9 mouse cellular contexts compared by ENCODE assay signal in the genomic region with DNA sequence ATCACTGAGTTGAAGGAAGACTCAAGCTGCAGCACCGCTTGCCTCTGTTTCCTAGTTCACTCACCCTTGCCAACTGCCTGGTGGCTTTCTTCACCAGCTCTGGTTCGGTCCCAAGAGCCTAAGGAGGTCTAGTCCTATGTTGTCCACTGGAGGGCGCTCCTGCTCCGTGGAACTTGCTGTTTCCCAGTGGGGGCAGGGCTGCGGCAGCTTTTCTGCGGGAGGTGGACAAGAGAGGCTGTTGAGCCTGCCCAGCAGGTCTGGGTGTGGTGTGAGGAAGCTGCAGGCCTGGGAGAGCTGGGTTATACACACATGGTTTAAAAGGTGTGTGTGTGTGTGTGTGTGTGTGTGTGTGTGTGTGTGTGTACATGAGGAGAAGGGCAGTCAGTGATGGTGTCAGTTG. TPM values are rescaled to one million over a fixed set of nuclear protein-coding genes. Genes with fewer than 3 reads are reported as not detected.
A peak's percentile ranks its signal among the peaks of the same experiment; 100 is the strongest.
DNase-seq lines count a peak whose midpoint lies in the region; ATAC-seq and TF ChIP-seq lines count a peak whose summit lies in the region.
"Had no signal": no experiment of that assay in that cellular context is flagged by ENCODE, and none has a peak within 500 bp of the region (broad histone marks: within the 10 kb centered on the region; RNA-seq: fewer than 3 reads in every experiment).

No protein-coding gene starts in this region.

- no peaks in the 10 kb centered on the region for H3K36me3 ChIP-seq in CH12.LX (replicated peaks in 1 of 2; ENCODE audit: control insufficient read depth in 1 of 2, insufficient read depth in 1 of 2, low read length in 1 of 2)
- no peaks in the 10 kb centered on the region for H3K36me3 ChIP-seq in heart, embryonic 15.5 days
- no peaks in the 10 kb centered on the region for H3K36me3 ChIP-seq in lung, embryonic 15.5 days

- peak; percentile 74 to 90 for TF ChIP-seq CTCF in CH12.LX (conservative IDR thresholded peaks at IDR 0.05 in 1 of 2, IDR thresholded peaks at IDR 0.05 in 1 of 2; ENCODE audit: low read depth in 2 of 2, low read length in 2 of 2)

- H3K4me3 ChIP-seq in CH12.LX (replicated peaks in 1 of 3; ENCODE audit: low read depth in 2 of 3, low read length in 2 of 3, poor library complexity in 1 of 3) = no peak overlapping the region
- H3K4me3 ChIP-seq in heart, embryonic 15.5 days = no peak overlapping the region
- H3K4me3 ChIP-seq in lung, embryonic 15.5 days = no peak overlapping the region

- peaks cover 43% of the 10 kb centered on the region for H3K27me3 ChIP-seq in CH12.LX (replicated peaks)
- H3K27me3 ChIP-seq in heart, embryonic 15.5 days = no peaks in the 10 kb centered on the region
- H3K27me3 ChIP-seq in lung, embryonic 15.5 days = no peaks in the 10 kb centered on the region

- TF ChIP-seq RAD21 in CH12.LX (IDR thresholded peaks at IDR 0.05; ENCODE audit: low read depth, low read length) = peak; percentile 89

- no peaks in the 10 kb centered on the region for H3K79me2 ChIP-seq in CH12.LX (replicated peaks; ENCODE audit: control insufficient read depth, extremely low read depth, insufficient read depth, poor library complexity, severe bottlenecking)

- dilution Hi-C loops in CH12.LX (cut with MboI; ENCODE audit: extremely low pct_ligation_motif_present, extremely low pct_unique_long_range_greater_than_20kb, low sequenced_read_pairs) = no loop called here

- 7% methylated on average over 6 of the region's 6 CpGs for WGBS in heart, embryonic 15.5 days
- WGBS in lung, embryonic 15.5 days = 4% methylated on average over 6 of the region's 6 CpGs

- DNase-seq in CH12.LX (ENCODE audit: extremely low read depth) = peak; percentile 81
- DNase-seq in adrenal gland, adult 8-10 months = peak; percentile 78
- peak; percentile 79 for DNase-seq in embryo, embryonic 9.5 days (ENCODE audit: extremely low spot score)
- DNase-seq in kidney, postnatal 14 days = peak; percentile 86
- peak; percentile 81 for DNase-seq in right cerebral cortex, adult 18-20 months
- peak; percentile 90 to 95 for DNase-seq in urinary bladder, adult 18-20 months (ENCODE audit: low spot score in 2 of 2)

- in situ Hi-C loops in CH12.LX (cut with MboI; ENCODE audit: low pct_ligation_motif_present, low pct_unique_long_range_greater_than_20kb, low sequenced_read_pairs) = no loop called here

- no peak overlapping the region for H3K27ac ChIP-seq in CH12.LX (ENCODE audit: insufficient read depth, low read depth)
- H3K27ac ChIP-seq in heart, embryonic 15.5 days = no peak overlapping the region
- peak overlapping the region; percentile 35 for H3K27ac ChIP-seq in lung, embryonic 15.5 days
- H3K27ac ChIP-seq: macrophage had no signal

- TF ChIP-seq EP300 in CH12.LX (IDR thresholded peaks at IDR 0.05; ENCODE audit: low read length) = no peak

- ATAC-seq in heart, embryonic 15.5 days (replicated peaks; ENCODE audit: insufficient number of reproducible peaks, insufficient read depth, low FRiP score, low read depth) = 0 out of 2 replicates have a peak, but pooled peaks have one; percentile 19
- ATAC-seq in lung, embryonic 15.5 days (ENCODE audit: borderline replicate concordance, extremely low read depth, low FRiP score, low TSS enrichment) = peak; percentile 63

- TF ChIP-seq POLR2A in CH12.LX (IDR thresholded peaks at IDR 0.05; ENCODE audit: low read depth, low read length) = no peak

- no peak overlapping the region for H3K4me2 ChIP-seq in CH12.LX (ENCODE audit: insufficient read depth, low read depth, poor library complexity, severe bottlenecking)
- no peak overlapping the region for H3K4me2 ChIP-seq in heart, embryonic 15.5 days
- H3K4me2 ChIP-seq in lung, embryonic 15.5 days = no peak overlapping the region

- no peak overlapping the region for H3K9ac ChIP-seq in CH12.LX (ENCODE audit: insufficient read depth, low read depth)
- H3K9ac ChIP-seq in heart, embryonic 15.5 days = no peak overlapping the region
- no peak overlapping the region for H3K9ac ChIP-seq in lung, embryonic 15.5 days

- H3K9me3 ChIP-seq in CH12.LX (replicated peaks; ENCODE audit: low read length) = peaks cover 6% of the 10 kb centered on the region
- H3K9me3 ChIP-seq in heart, embryonic 15.5 days (replicated peaks) = no peaks in the 10 kb centered on the region
- H3K9me3 ChIP-seq in lung, embryonic 15.5 days = no peaks in the 10 kb centered on the region

- H3K4me1 ChIP-seq in CH12.LX (ENCODE audit: control insufficient read depth in 1 of 2, insufficient read depth in 2 of 2) = peaks cover 0 to 11% of the 10 kb centered on the region in 2 experiments; a peak in 2 of 4 replicates
- peaks cover 13% of the 10 kb centered on the region for H3K4me1 ChIP-seq in heart, embryonic 15.5 days (replicated peaks)
- H3K4me1 ChIP-seq in lung, embryonic 15.5 days = peaks cover 38% of the 10 kb centered on the region

TF ChIP-seq in CH12.LX, 34 proteins besides CTCF, POLR2A, EP300 and RAD21:
- TF ChIP-seq NRF1 (IDR thresholded peaks at IDR 0.05; ENCODE audit: low read depth, low read length) (no peak), IRF4 (IDR thresholded peaks at IDR 0.05; ENCODE audit: low read depth, low read length) (peak; percentile 35; the same call in 1 of the 2 replicates), ZC3H11A (IDR thresholded peaks at IDR 0.05; ENCODE audit: low read depth, low read length) (no peak), PAX5 (IDR thresholded peaks at IDR 0.05; ENCODE audit: low read length) (no peak), MAX (IDR thresholded peaks at IDR 0.05; ENCODE audit: low read length) (no peak), CHD1 (IDR thresholded peaks at IDR 0.05; ENCODE audit: low read depth, low read length) (no peak), ZKSCAN1 (IDR thresholded peaks at IDR 0.05; ENCODE audit: borderline replicate concordance, low read depth, low read length) (no peak), HCFC1 (IDR thresholded peaks at IDR 0.05; ENCODE audit: low read depth, low read length) (no peak), SMC3 (IDR thresholded peaks at IDR 0.05; ENCODE audit: low read depth, low read length) (peak; percentile 80), NELFE (IDR thresholded peaks at IDR 0.05; ENCODE audit: low read depth, low read length) (no peak), MAZ (IDR thresholded peaks at IDR 0.05; ENCODE audit: low read depth, low read length) (0 out of 2 replicates have a peak, but pooled peaks have one; percentile 43), CHD2 (IDR thresholded peaks at IDR 0.05; ENCODE audit: low read length) (peak; percentile 93), BHLHE40 (IDR thresholded peaks at IDR 0.05; ENCODE audit: low read depth, low read length) (peak; percentile 10; the same call in 1 of the 2 replicates)

RNA-seq across cellular contexts. Expression of a gene that starts 34.3 kb away (rescaled TPM):
- total RNA-seq in CH12.LX (2012; rRNA removed) (0.13 TPM in 1 of 2 replicates, not detected in the other), CH12.LX (2014; rRNA removed) (0.17 and 0.20 TPM in 2 replicates)
- polyA plus RNA-seq in CH12.LX (2012; ENCODE audit: insufficient read length, low read depth) = not detected in 2 replicates
- under 1 TPM; 0.49 to 0.91 (median 0.71) TPM for total RNA-seq in adrenal gland, adult 8-10 months (2022)
- 3.1 and 4.8 TPM in 2 replicates for polyA plus RNA-seq in heart, embryonic 15.5 days (2015; fragmentation: Nextera tagmentation; extraction: Ambion mirVana)
- polyA plus RNA-seq in lung, embryonic 15.5 days (2015; fragmentation: Nextera tagmentation; extraction: Ambion mirVana) = 48.1 and 50.0 TPM in 2 replicates
- polyA plus RNA-seq: macrophage had no signal

RNA-seq across cellular contexts. Expression of a gene that starts 42.7 kb away (rescaled TPM):
- total RNA-seq in CH12.LX (2012; rRNA removed) (not detected in 2 replicates), CH12.LX (2014; rRNA removed) (not detected in 2 replicates)
- 0.20 TPM in 1 of 2 replicates, not detected in the other for polyA plus RNA-seq in CH12.LX (2012; ENCODE audit: insufficient read length, low read depth)
- 1 to 10 TPM; 7.0 to 9.8 (median 8.1) TPM for total RNA-seq in adrenal gland, adult 8-10 months (2022)
- 7.4 and 8.1 TPM in 2 replicates for polyA plus RNA-seq in heart, embryonic 15.5 days (2015; fragmentation: Nextera tagmentation; extraction: Ambion mirVana)
- 1.7 and 2.0 TPM in 2 replicates for polyA plus RNA-seq in lung, embryonic 15.5 days (2015; fragmentation: Nextera tagmentation; extraction: Ambion mirVana)

RNA-seq across cellular contexts. Expression of a gene that starts 43.2 kb away (rescaled TPM):
- total RNA-seq in CH12.LX (2012; rRNA removed) = 56.9 and 58.8 TPM in 2 replicates
- 61.2 and 61.3 TPM in 2 replicates for total RNA-seq in CH12.LX (2014; rRNA removed)
- polyA plus RNA-seq in CH12.LX (2012; ENCODE audit: insufficient read length, low read depth) = 49.1 and 55.9 TPM in 2 replicates
- 10 to 100 TPM; 31.4 to 48.9 (median 37.0) TPM for total RNA-seq in adrenal gland, adult 8-10 months (2022)
- 52.0 and 59.9 TPM in 2 replicates for polyA plus RNA-seq in heart, embryonic 15.5 days (2015; fragmentation: Nextera tagmentation; extraction: Ambion mirVana)
- polyA plus RNA-seq in lung, embryonic 15.5 days (2015; fragmentation: Nextera tagmentation; extraction: Ambion mirVana) = 74.5 and 76.8 TPM in 2 replicates
